In the genomic region with DNA sequence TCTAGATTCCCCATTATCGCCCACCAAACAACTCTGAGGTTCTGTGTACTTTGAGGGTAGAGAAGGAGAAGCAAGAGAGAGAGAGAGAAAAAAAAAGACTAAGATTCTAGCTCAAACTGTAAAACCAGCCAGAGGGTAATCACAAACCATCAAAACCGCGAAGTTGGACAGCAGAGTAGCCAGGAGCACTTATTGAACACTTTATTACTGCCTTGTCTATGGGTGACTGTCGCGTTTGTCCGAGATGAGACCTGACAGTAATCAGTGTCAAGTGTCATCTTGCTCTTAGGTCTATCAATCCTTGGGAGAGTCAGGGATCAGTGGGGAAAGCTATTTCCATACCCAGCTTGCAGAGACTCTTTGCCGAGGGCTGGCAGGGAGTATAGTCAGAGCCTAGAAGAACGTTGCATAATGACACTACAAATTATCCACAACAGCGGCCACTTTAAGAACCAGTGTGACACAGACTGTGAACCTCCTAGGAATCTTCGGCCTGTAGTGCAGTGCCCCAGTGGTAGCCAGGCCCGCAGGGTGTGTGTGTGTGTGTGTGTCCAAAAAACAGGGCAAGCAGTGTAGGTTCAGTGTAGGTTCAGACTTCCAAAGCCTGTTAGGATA, we compare ENCODE assay signal across 8 mouse cellular contexts. TPM values are rescaled to one million over a fixed set of nuclear protein-coding genes. Genes with fewer than 3 reads are reported as not detected.
DNase-seq lines count a peak whose midpoint lies in the region; ATAC-seq and TF ChIP-seq lines count a peak whose summit lies in the region.

No protein-coding gene starts in this region.

- WGBS in heart, embryonic 16.5 days: 26% methylated on average over 11 of the region's 11 CpGs
- 24% methylated on average over 11 of the region's 11 CpGs for WGBS in liver, postnatal 0 days (ENCODE audit: insufficient replicate concordance)

- DNase-seq in embryo, embryonic 10.5 days (ENCODE audit: low spot score): peak; percentile 30
- DNase-seq in embryo, embryonic 11 days: no peak
- no peak for DNase-seq in liver, postnatal 0 days
- DNase-seq in T-cell, adult 2 months (ENCODE audit: low spot score): no peak
- DNase-seq in urinary bladder, postnatal 10 days (ENCODE audit: low spot score): no peak
- no peak for DNase-seq in cerebellum, adult 8-10 months

- H3K4me2 ChIP-seq in heart, embryonic 16.5 days (ENCODE audit: low read depth, low read length): peak overlapping the region; percentile 99
- peak overlapping the region; percentile 63 for H3K4me2 ChIP-seq in liver, postnatal 0 days (ENCODE audit: low read depth, low read length)

- peak overlapping the region; percentile 84 for H3K4me3 ChIP-seq in ES-Bruce4 (ENCODE audit: low read depth, low read length)
- H3K4me3 ChIP-seq in heart, embryonic 16.5 days (ENCODE audit: low read length): peak overlapping the region; percentile 79
- peak overlapping the region; percentile 69 for H3K4me3 ChIP-seq in liver, postnatal 0 days (ENCODE audit: low read depth, low read length)

- no peaks in the 10 kb centered on the region for H3K36me3 ChIP-seq in ES-Bruce4 (ENCODE audit: control insufficient read depth, insufficient read depth, low read length, poor library complexity, severe bottlenecking)
- H3K36me3 ChIP-seq in heart, embryonic 16.5 days (ENCODE audit: control insufficient read depth, insufficient read depth): no peaks in the 10 kb centered on the region
- no peaks in the 10 kb centered on the region for H3K36me3 ChIP-seq in liver, postnatal 0 days (replicated peaks; ENCODE audit: insufficient read depth, low read length)

- H3K9me3 ChIP-seq in ES-Bruce4 (replicated peaks; ENCODE audit: control insufficient read depth, insufficient read depth, low read length, poor library complexity, severe bottlenecking): no peaks in the 10 kb centered on the region
- H3K9me3 ChIP-seq in heart, embryonic 16.5 days (replicated peaks; ENCODE audit: control insufficient read depth, low read length): no peaks in the 10 kb centered on the region
- H3K9me3 ChIP-seq in liver, postnatal 0 days (ENCODE audit: low read length): no peaks in the 10 kb centered on the region

- H3K4me1 ChIP-seq in ES-Bruce4 (ENCODE audit: control insufficient read depth, insufficient read depth, low read length): peaks cover 5% of the 10 kb centered on the region
- peaks cover 11% of the 10 kb centered on the region for H3K4me1 ChIP-seq in heart, embryonic 16.5 days (ENCODE audit: control insufficient read depth, insufficient read depth, low read length)
- H3K4me1 ChIP-seq in liver, postnatal 0 days (ENCODE audit: insufficient read depth): peaks cover 10% of the 10 kb centered on the region

- TF ChIP-seq CTCF in ES-Bruce4 (IDR thresholded peaks at IDR 0.05; ENCODE audit: low read depth, low read length): no peak
- no peak for TF ChIP-seq CTCF in liver, postnatal 0 days (IDR thresholded peaks at IDR 0.05; ENCODE audit: low read depth)

- ATAC-seq in heart, embryonic 16.5 days (replicated peaks; ENCODE audit: extremely low read depth, insufficient read depth, low FRiP score): no peak
- ATAC-seq in liver, postnatal 0 days: no peak

- H3K27me3 ChIP-seq in ES-Bruce4 (ENCODE audit: control insufficient read depth, insufficient read depth, low read length, poor library complexity, severe bottlenecking): no peaks in the 10 kb centered on the region
- peaks cover 11% of the 10 kb centered on the region for H3K27me3 ChIP-seq in heart, embryonic 16.5 days (ENCODE audit: control insufficient read depth, insufficient read depth, low read length)
- H3K27me3 ChIP-seq in liver, postnatal 0 days (ENCODE audit: insufficient read depth, low read length): peaks cover 22% of the 10 kb centered on the region

- peak overlapping the region; percentile 67 for H3K9ac ChIP-seq in ES-Bruce4 (ENCODE audit: low read depth, poor library complexity, severe bottlenecking)
- H3K9ac ChIP-seq in heart, embryonic 16.5 days (ENCODE audit: low read length): peak overlapping the region; percentile 78
- H3K9ac ChIP-seq in liver, postnatal 0 days (replicated peaks): peak overlapping the region; percentile 79

- TF ChIP-seq POLR2A in ES-Bruce4 (IDR thresholded peaks at IDR 0.05; ENCODE audit: insufficient read depth, low read length): no peak

- TF ChIP-seq EP300 in ES-Bruce4 (IDR thresholded peaks at IDR 0.05; ENCODE audit: insufficient read depth, low read depth, low read length): no peak
- TF ChIP-seq EP300 in liver, postnatal 0 days (IDR thresholded peaks at IDR 0.05; ENCODE audit: low read depth): no peak

- no peak overlapping the region for H3K27ac ChIP-seq in ES-Bruce4 (ENCODE audit: insufficient read depth, low read length)
- H3K27ac ChIP-seq in heart, embryonic 16.5 days (ENCODE audit: low read length): no peak overlapping the region
- H3K27ac ChIP-seq in liver, postnatal 0 days (ENCODE audit: low read depth): peak overlapping the region; percentile 84

RNA-seq across cellular contexts. Expression of a gene that starts 2.2 kb away (rescaled TPM):
- polyA plus RNA-seq in ES-Bruce4 (2011; ENCODE audit: insufficient read depth, insufficient read length, low read depth, missing spikeins): 5.9 and 7.0 TPM in 2 replicates
- 7.9 and 8.2 TPM in 2 replicates for polyA plus RNA-seq in heart, embryonic 16.5 days (2015; fragmentation: Nextera tagmentation; extraction: Ambion mirVana)
- polyA plus RNA-seq in liver, postnatal 0 days (2015; fragmentation: Nextera tagmentation; extraction: Ambion mirVana): 7.5 and 8.2 TPM in 2 replicates
